Mouse (Mus musculus) kidney, adult 18-20 months (tissue): ENCODE results near the gene Arg1.
A peak's percentile ranks its signal among the peaks of the same experiment; 100 is the strongest.

Experiments
- DNase-seq: peaks from one replicate; pipeline ENCODE4 v3.0.0; 2021

The Arg1 gene

GRCm38 (mm10) chr10:24926962-24927720 is at the start of gene Arg1:
Gene Arg1, minus strand, starts transcription at chr10:24927484.
- no peak for DNase-seq

GRCm38 (mm10) chr10:24973845-24974514 is 46.7 kb upstream of the Arg1 start:
- no peak for DNase-seq

DNA sequence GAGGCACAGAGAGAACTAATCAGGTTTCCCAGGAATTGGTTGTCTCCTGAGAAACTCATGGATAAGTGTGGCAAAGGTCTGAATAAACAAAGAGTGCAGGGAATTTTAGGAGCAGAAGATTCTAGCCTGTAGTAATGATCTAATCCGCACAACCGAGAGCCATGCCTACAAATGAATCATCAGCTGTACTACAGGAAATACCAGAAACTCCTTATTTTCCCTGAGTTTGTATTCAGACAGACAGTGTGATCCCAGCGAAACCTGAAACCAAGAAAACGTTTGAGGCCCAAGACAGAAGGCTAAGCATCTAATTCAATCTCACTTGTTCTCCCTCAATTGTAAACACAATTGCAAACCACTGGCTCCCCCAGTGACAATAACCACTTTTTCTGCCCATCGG is 46.1 kb upstream of the Arg1 start:
- no peak for DNase-seq

DNA sequence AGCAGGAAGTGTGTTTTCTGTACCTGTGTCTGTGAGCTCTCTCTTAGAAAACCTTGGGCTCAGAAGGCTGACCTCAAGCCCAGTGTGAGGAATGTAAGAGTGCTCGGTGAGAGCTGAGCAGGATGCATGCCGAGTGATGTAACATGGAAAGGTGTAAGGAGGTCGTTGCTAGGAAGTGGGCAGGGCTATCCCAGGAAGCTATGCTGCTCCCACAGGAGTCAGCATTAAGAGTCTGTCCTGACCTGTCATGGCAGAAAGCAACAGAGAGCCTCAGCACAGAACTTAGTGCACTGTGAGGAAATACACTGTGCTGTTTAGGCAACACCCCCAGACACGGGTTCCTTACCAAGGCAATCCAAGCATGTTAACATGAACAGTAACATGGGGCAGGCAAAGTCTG is 45.6 kb upstream of the Arg1 start:
- DNase-seq = no peak

- no peak for DNase-seq
These were observed 38.7 kb upstream of the Arg1 start for GRCm38 (mm10) chr10:24965821-24966550.

- no peak for DNase-seq
These were observed 34.6 kb upstream of the Arg1 start for GRCm38 (mm10) chr10:24961889-24962288.

- DNase-seq = no peak
These were observed 33.8 kb upstream of the Arg1 start for GRCm38 (mm10) chr10:24961112-24961511.

GRCm38 (mm10) chr10:24959043-24959916 is 32.0 kb upstream of the Arg1 start:
- DNase-seq = peak; percentile 6

- no peak for DNase-seq
These were observed 31.2 kb upstream of the Arg1 start for GRCm38 (mm10) chr10:24958280-24959042.

DNA sequence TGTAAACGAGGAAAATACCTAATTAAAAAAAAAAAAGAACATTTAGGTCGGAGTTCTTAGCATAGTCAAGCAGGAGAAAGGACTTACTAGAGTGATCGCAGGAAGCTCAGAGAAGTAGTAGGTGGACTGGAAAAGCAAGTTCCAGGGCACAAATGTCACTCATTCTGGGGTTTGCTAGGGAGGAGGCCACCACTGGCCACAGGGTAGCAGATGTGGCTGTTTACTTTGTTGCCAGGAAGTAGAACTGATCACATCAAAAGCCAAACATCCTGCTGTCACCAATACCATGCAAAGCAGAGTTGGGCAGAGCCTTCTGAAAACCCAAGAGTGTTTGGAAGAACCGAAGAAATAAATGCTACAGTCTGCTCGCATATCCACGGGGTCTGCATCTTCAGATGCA is 26.6 kb upstream of the Arg1 start:
- no peak for DNase-seq

DNA sequence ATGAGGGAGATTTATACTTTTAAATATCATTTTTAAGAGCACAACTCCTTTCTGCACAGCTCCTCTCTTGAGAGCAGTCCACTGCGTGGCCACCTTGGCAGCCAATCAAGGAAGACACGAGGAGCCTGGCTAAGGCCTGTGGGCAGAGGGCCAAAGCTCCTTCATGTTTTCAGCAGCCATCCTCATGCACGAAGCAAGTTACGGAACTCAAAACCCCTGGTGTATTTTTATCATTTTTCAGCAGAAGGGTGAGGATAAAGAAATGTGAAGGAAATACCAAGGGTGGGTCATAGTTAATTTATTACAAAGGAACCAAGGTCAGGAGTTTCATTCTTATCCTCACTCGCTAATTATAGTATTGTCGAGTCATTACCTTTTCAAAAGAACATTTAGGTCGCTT is 25.3 kb upstream of the Arg1 start:
- no peak for DNase-seq

DNA sequence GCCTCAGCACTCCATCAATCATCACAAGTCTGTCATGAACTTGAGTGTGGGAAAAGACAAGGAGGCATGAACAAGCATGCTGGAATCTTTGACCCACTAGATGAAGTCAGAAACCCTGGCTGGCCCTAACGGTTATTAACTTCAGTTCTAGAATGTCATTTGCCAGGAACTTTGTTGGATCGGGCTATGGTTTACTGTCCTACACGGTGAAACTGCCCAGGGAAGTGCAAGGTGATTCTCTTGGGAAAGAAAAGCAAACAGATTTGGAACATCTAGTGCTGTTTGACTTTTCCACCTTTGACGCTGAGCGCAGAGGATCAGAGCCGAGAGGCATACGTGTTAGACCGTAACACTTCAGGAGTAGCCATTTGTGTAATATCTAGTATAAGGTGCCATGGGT is 24.3 kb upstream of the Arg1 start:
- no peak for DNase-seq

GRCm38 (mm10) chr10:24950223-24950622 is 22.9 kb upstream of the Arg1 start:
- DNase-seq = no peak

DNA sequence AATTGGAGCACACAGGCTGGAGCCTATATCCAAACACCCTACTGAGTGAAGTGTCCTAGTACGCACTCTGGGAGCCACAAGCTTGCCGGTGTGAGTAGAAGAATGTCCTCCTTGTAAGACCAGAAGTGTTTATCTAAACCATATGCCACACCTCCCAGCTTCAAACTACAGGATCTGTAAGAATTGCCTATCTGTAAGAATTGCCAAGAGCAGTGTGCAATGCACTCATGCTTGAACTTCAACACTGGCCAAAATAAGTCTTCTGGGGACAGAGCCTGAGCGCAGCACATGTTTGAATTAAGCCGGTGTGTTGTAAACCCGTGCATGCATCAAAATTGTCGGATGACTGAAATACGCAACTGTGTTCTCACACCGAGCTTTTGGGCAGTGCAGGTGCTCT is 21.0 kb upstream of the Arg1 start:
- DNase-seq = no peak

- no peak for DNase-seq
These were observed 20.6 kb upstream of the Arg1 start for GRCm38 (mm10) chr10:24947871-24948270.

GRCm38 (mm10) chr10:24930143-24930542 is 2.9 kb upstream of the Arg1 start:
- no peak for DNase-seq

GRCm38 (mm10) chr10:24928072-24928471 is 788 bp upstream of the Arg1 start:
- DNase-seq = no peak

GRCm38 (mm10) chr10:24926380-24926779 is 904 bp downstream of the Arg1 start:
- no peak for DNase-seq

GRCm38 (mm10) chr10:24924296-24924695 is 3.0 kb downstream of the Arg1 start:
- DNase-seq = no peak

DNA sequence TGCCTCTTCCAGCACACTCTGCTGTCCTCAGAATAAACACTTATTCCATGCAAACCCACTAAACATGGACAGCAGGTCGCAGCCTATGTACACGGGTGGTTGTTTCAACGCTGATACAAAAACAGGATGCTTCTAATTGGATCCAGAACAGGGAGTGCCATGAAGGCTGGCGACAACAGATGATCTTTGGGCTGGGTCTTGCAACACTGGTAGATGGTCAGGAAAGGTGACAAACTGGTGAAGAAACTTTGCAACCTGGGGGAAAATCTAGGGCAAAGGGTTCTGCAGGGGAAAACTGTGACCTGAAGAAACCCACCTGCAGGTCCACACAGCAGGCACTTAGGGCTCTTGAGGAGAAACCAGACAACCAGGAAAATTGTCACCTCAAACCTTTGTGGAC is 4.3 kb downstream of the Arg1 start:
- DNase-seq = no peak

DNA sequence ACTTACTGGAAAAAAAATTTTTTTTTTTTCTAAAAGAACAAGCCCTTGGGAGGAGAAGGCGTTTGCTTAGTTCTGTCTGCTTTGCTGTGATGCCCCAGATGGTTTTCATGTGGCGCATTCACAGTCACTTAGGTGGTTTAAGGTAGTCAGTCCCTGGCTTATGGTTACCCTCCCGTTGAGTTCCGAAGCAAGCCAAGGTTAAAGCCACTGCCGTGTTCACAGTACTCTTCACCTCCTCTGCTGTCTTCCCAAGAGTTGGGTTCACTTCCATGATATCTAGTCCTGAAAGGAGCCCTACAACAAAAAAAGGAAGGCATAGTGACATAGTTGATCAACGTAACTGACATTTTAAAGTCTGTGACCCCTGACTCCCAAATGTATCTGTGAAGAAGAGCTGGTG is 11.8 kb downstream of the Arg1 start:
- DNase-seq = no peak

DNA sequence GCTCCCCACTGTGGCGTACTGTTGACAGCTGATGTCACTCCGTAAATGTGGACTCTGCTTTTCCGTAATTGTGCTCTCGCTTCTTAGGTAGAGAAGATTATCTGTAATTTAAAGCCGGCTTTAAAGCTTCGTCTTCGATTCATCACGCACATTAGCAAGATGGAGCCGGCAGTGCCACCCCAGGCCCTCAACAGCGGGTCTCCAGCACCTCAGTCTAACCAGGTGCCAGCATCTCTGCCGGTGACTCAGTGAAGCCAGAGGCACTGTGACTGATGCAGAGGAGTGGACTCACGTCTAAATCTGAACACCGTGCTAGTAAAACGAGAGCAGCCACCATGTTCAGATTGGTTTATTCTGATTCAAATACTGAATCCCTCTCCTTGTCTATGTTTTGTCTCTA is 14.7 kb downstream of the Arg1 start:
- no peak for DNase-seq
